Mouse (Mus musculus) intestine, postnatal 0 days (tissue): Measurements from ENCODE around the gene Sik1. TPM values are rescaled to one million over a fixed set of nuclear protein-coding genes. Genes with fewer than 3 reads are reported as not detected.

ENCODE experiments used
- ATAC-seq: fragments of 200-750 bp; cut with Nextera tagmentation; 2 replicates; pipeline ENCODE4 v1.8.0; 2017; ENCODE audit warnings: mild to moderate bottlenecking, moderate TSS enrichment, moderate library complexity
- H3K27ac ChIP-seq: fragments of 300-500 bp; sonication (generic); 2 replicates; pipeline ENCODE4 v1.5.1; 2014; ENCODE audit warnings: mild to moderate bottlenecking, low read depth, low read length, moderate library complexity
- H3K27me3 ChIP-seq: fragments of 300-500 bp; sonication (generic); replicated peaks from 2 replicates; pipeline ENCODE4 v1.6.1; 2014; ENCODE audit warnings: low read length, mixed read lengths; ENCODE audit not compliant: control insufficient read depth, insufficient read depth
- H3K36me3 ChIP-seq: fragments of 300-500 bp; sonication (generic); 2 replicates; pipeline ENCODE4 v1.6.1; 2014; ENCODE audit warnings: mild to moderate bottlenecking, moderate library complexity; ENCODE audit not compliant: control insufficient read depth, insufficient read depth
- H3K4me1 ChIP-seq: fragments of 300-500 bp; sonication (generic); replicated peaks from 2 replicates; pipeline ENCODE4 v1.6.1; 2014; ENCODE audit warnings: antibody characterized with exemption, low read length, mixed read lengths; ENCODE audit not compliant: control insufficient read depth, insufficient read depth
- H3K4me2 ChIP-seq: fragments of 300-500 bp; sonication (generic); replicated peaks from 2 replicates; pipeline ENCODE4 v1.6.1; 2014; ENCODE audit warnings: low read depth, mild to moderate bottlenecking, moderate library complexity
- H3K4me3 ChIP-seq: fragments of 300-500 bp; sonication (generic); 2 replicates; pipeline ENCODE4 v1.5.1; 2014; ENCODE audit warnings: low read depth, low read length
- H3K9ac ChIP-seq: fragments of 300-500 bp; sonication (generic); 2 replicates; pipeline ENCODE4 v1.6.1; 2014; ENCODE audit warnings: mild to moderate bottlenecking, low read depth, low read length
- H3K9me3 ChIP-seq: fragments of 300-500 bp; sonication (generic); 2 replicates; pipeline ENCODE4 v1.6.1; 2016; ENCODE audit warnings: mixed run types; ENCODE audit not compliant: control insufficient read depth
- CTCF ChIP-seq: sonication (generic); IDR thresholded peaks from 2 replicates; pipeline ENCODE4 v1.5.1; 2016; ENCODE audit warnings: low read depth, mild to moderate bottlenecking, control low read depth, antibody characterized with exemption, moderate library complexity
- WGBS: fragments of 180-500 bp; shearing (Covaris S2); extraction: QIAGEN DNeasy Blood & Tissue Kit; methylation state at CpG from one replicate; pipeline ENCODE4 v1.1.7; 2014; 5-methylcytosine and 5-hydroxymethylcytosine counted together
- polyA plus RNA-seq: library from polyadenylated mRNA; unstranded; fragments of >200 nt; fragmentation: Nextera tagmentation; extraction: Ambion mirVana; gene quantifications from 2 replicates; pipeline ENCODE4 v1.2.1, GENCODE M21; 2015

Sik1 gene
- polyA plus RNA-seq, 1 experiment from 2014 or later, result 2.9 TPM

DNA sequence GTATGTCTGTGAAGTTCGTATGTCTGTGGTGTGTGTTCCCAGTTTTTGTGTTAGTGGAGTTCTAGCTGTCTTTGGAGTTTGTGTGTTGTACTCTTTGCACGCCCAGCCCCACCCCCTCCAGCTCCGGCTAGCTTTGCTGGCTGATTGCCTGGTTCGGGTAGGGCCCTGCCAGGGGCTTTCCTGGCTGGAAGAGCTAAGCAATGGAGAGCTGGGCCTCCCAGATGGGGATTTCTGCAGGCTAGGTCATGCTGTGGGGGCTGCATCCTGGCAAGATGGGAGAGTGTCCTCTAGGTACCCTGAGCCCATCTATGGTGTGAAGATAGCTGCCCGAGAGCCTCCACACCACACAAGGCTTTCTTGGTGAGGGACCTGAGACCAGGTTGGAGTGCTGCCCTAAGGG is 28.4 kb downstream of the Sik1 start:
- Histone ChIP-seq H3K9me3 (no peaks in the 10 kb centered on the region), H3K4me2 (no peak overlapping the region), H3K36me3 (no peaks in the 10 kb centered on the region), H3K4me3 (no peak overlapping the region), H3K27ac (peak overlapping the region; percentile 50; the same call in 1 of the 2 replicates), H3K9ac (no peak overlapping the region; the same call in 1 of the 2 replicates), H3K4me1 (0 out of 2 replicates have a peak, but pooled peaks cover 6% of the 10 kb centered on the region), H3K27me3 (no peaks in the 10 kb centered on the region)
- WGBS, result 31% methylated on average over 5 of the region's 5 CpGs
- ATAC-seq, result 0 out of 2 replicates have a peak, but pooled peaks have one; percentile 58
- no peak for TF ChIP-seq CTCF

- Histone ChIP-seq H3K9me3 (no peaks in the 10 kb centered on the region), H3K27me3 (no peaks in the 10 kb centered on the region), H3K4me2 (no peak overlapping the region), H3K9ac (no peak overlapping the region), H3K4me3 (no peak overlapping the region), H3K27ac (no peak overlapping the region), H3K4me1 (0 out of 2 replicates have a peak, but pooled peaks cover 6% of the 10 kb centered on the region), H3K36me3 (no peaks in the 10 kb centered on the region)
- TF ChIP-seq CTCF, result no peak
- ATAC-seq, result peak; percentile 63
- WGBS, result 18% methylated on average over 6 of the region's 6 CpGs
These were observed 28.9 kb downstream of the Sik1 start for GRCm38 (mm10) chr17:31826669-31827068.

DNA sequence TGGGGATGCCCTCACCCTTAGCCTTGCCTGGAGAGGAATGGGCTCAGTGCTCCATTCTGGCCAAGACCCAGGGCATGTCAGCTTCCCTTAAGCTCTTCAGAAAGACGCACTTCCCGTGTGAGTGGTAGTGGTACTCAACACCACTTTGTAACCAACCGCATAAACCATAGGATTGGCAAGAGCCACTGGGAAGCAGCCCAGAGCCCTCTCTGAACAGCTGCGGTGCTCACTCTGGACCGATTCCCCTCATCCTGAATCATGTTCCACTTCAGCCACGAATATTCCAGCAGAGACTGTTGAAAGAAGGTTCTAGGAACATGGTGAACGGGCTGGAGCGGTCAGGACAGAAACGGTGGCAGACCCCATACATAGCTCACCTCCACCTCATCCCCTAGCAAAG is 29.9 kb downstream of the Sik1 start:
- WGBS, result 85% methylated on average over 9 of the region's 9 CpGs
- ATAC-seq, result no peak
- no peak for TF ChIP-seq CTCF

GRCm38 (mm10) chr17:31824812-31825211 is 30.8 kb downstream of the Sik1 start:
- no peaks in the 10 kb centered on the region for H3K27me3 ChIP-seq
- 80% methylated on average over 7 of the region's 7 CpGs for WGBS
- TF ChIP-seq CTCF, result no peak
- H3K4me2 ChIP-seq, result no peak overlapping the region
- H3K27ac ChIP-seq, result no peak overlapping the region
- no peak overlapping the region for H3K9ac ChIP-seq
- H3K4me1 ChIP-seq, result 0 out of 2 replicates have a peak, but pooled peaks cover 6% of the 10 kb centered on the region
- H3K9me3 ChIP-seq, result no peaks in the 10 kb centered on the region
- ATAC-seq, result no peak
- H3K36me3 ChIP-seq, result no peaks in the 10 kb centered on the region
- no peak overlapping the region for H3K4me3 ChIP-seq

More for the DNA sequence above, 29.9 kb downstream of the Sik1 start:
- H3K36me3 ChIP-seq, result no peaks in the 10 kb centered on the region
- H3K27me3 ChIP-seq, result no peaks in the 10 kb centered on the region
- no peak overlapping the region for H3K27ac ChIP-seq
- 0 out of 2 replicates have a peak, but pooled peaks cover 6% of the 10 kb centered on the region for H3K4me1 ChIP-seq
- H3K4me2 ChIP-seq, result no peak overlapping the region
- no peak overlapping the region for H3K9ac ChIP-seq
- no peak overlapping the region for H3K4me3 ChIP-seq
- no peaks in the 10 kb centered on the region for H3K9me3 ChIP-seq

GRCm38 (mm10) chr17:31821136-31821933 is 34.3 kb downstream of the Sik1 start:
- no peak overlapping the region for H3K27ac ChIP-seq
- 31% methylated on average over 13 of the region's 13 CpGs for WGBS

DNA sequence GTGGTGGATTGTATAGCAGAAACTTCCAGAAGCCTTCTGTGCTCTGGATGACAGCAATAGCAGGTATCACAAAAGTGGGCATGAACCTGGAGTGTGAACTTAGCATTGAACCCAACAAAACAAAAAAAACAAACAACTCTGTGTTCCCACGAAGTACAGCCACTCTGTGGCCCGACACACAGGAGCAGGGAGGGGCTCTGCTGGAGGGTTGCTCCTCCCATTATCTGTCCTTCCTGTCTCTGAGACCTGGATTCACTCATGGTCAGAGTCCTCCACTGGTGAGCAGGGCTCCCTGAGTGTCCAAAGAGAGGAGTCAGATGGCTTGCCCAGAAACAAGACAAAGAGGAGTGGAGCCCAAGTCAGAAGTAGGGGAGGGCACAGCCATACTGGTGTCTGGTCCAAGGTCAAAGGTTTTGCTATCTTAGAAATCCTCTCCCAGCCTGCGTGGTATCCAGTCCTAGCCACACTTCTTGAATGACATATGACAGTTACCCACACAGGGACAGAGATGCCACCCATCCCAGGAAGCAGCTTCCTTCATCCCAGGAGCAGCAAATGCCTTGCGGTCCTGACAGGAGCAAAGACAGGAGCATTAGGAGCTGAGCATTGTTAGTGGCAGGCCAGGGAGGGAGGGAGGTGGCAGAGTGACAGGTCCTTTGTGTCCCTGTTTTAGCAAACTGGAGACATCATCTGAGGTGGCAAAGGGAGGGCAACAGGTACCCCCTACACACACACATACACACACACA is 35.3 kb downstream of the Sik1 start:
- no peak for ATAC-seq
- Histone ChIP-seq H3K27me3 (no peaks in the 10 kb centered on the region), H3K9me3 (no peaks in the 10 kb centered on the region), H3K4me2 (no peak overlapping the region), H3K4me3 (no peak overlapping the region), H3K9ac (no peak overlapping the region), H3K27ac (no peak overlapping the region), H3K4me1 (no peaks in the 10 kb centered on the region; the same call in 1 of the 2 replicates), H3K36me3 (no peaks in the 10 kb centered on the region)
- 32% methylated on average over 4 of the region's 4 CpGs for WGBS
- no peak for TF ChIP-seq CTCF

More at GRCm38 (mm10) chr17:31821136-31821933, 34.3 kb downstream of the Sik1 start:
- no peaks in the 10 kb centered on the region for H3K9me3 ChIP-seq
- H3K4me1 ChIP-seq, result 0 out of 2 replicates have a peak, but pooled peaks cover 3% of the 10 kb centered on the region
- no peak for TF ChIP-seq CTCF
- H3K4me3 ChIP-seq, result no peak overlapping the region
- no peaks in the 10 kb centered on the region for H3K27me3 ChIP-seq
- H3K36me3 ChIP-seq, result no peaks in the 10 kb centered on the region
- no peak overlapping the region for H3K9ac ChIP-seq
- no peak overlapping the region for H3K4me2 ChIP-seq
- ATAC-seq, result no peak
